Mouse (Mus musculus) liver, embryonic 16.5 days (tissue): ENCODE results near the gene Stac2. TPM values are rescaled to one million over a fixed set of nuclear protein-coding genes. Genes with fewer than 3 reads are reported as not detected.

Source experiments
- ATAC-seq: fragments of 200-750 bp; cut with Nextera tagmentation; 2 replicates; pipeline ENCODE4 v1.8.0; 2017; ENCODE audit warnings: low read depth, mild to moderate bottlenecking, moderate number of reproducible peaks, moderate library complexity
- H3K27ac ChIP-seq: fragments of 300-500 bp; sonication (generic); 2 replicates; pipeline ENCODE4 v1.5.1; 2014; ENCODE audit warnings: mild to moderate bottlenecking, low read length
- H3K27me3 ChIP-seq: fragments of 300-500 bp; sonication (generic); 2 replicates; pipeline ENCODE4 v1.6.1; 2014; ENCODE audit warnings: low read depth, low read length, mixed read lengths; ENCODE audit not compliant: control insufficient read depth, insufficient read depth
- H3K36me3 ChIP-seq: fragments of 300-500 bp; sonication (generic); 2 replicates; pipeline ENCODE4 v1.6.1; 2014; ENCODE audit warnings: mild to moderate bottlenecking; ENCODE audit not compliant: control insufficient read depth, insufficient read depth
- H3K4me1 ChIP-seq: fragments of 300-500 bp; sonication (generic); 2 replicates; pipeline ENCODE4 v1.6.1; 2014; ENCODE audit warnings: low read depth, low read length, mixed read lengths; ENCODE audit not compliant: control insufficient read depth
- H3K4me2 ChIP-seq: fragments of 300-500 bp; sonication (generic); 2 replicates; pipeline ENCODE4 v1.6.1; 2014; ENCODE audit warnings: low read depth, low read length, mixed read lengths
- H3K4me3 ChIP-seq: fragments of 300-500 bp; sonication (generic); 2 replicates; pipeline ENCODE4 v1.5.1; 2014; ENCODE audit warnings: low read depth, mild to moderate bottlenecking, low read length
- H3K9ac ChIP-seq: fragments of 300-500 bp; sonication (generic); 2 replicates; pipeline ENCODE4 v1.6.1; 2014; ENCODE audit warnings: low read depth, low read length
- H3K9me3 ChIP-seq: fragments of 300-500 bp; sonication (generic); replicated peaks from 2 replicates; pipeline ENCODE4 v1.6.1; 2016; ENCODE audit warnings: low read length; ENCODE audit not compliant: control insufficient read depth
- WGBS: fragments of 180-500 bp; shearing (Covaris S2); extraction: QIAGEN DNeasy Blood & Tissue Kit; methylation state at CpG from one replicate; pipeline ENCODE4 v1.1.7; 2014; ENCODE audit not compliant: insufficient replicate concordance; 5-methylcytosine and 5-hydroxymethylcytosine counted together
- polyA plus RNA-seq: library from polyadenylated mRNA; unstranded; fragments of >200 nt; fragmentation: Nextera tagmentation; extraction: Ambion mirVana; gene quantifications from 2 replicates; pipeline ENCODE4 v1.2.1, GENCODE M21; 2015

The Stac2 gene
- polyA plus RNA-seq, 1 experiment from 2014 or later = 0.05 TPM

GRCm38 (mm10) chr11:98021118-98021517 lies 32.1 kb downstream of the Stac2 start:
- H3K4me1 ChIP-seq = peaks cover 17% of the 10 kb centered on the region
- H3K27ac ChIP-seq = no peak overlapping the region
- H3K9me3 ChIP-seq = no peaks in the 10 kb centered on the region
- H3K36me3 ChIP-seq = no peaks in the 10 kb centered on the region
- H3K4me2 ChIP-seq = no peak overlapping the region
- no peak for ATAC-seq
- H3K27me3 ChIP-seq = peaks cover 21% of the 10 kb centered on the region
- H3K4me3 ChIP-seq = no peak overlapping the region
- WGBS = 43% methylated on average over 2 of the region's 2 CpGs
- H3K9ac ChIP-seq = no peak overlapping the region

- Histone ChIP-seq H3K4me3 (no peak overlapping the region), H3K36me3 (no peaks in the 10 kb centered on the region), H3K9me3 (no peaks in the 10 kb centered on the region), H3K4me2 (no peak overlapping the region), H3K9ac (no peak overlapping the region), H3K27ac (no peak overlapping the region), H3K4me1 (peaks cover 13% of the 10 kb centered on the region), H3K27me3 (peaks cover 21% of the 10 kb centered on the region)
- 63% methylated on average over 1 of the region's 1 CpGs for WGBS
- ATAC-seq = no peak
These were observed 32.6 kb downstream of the Stac2 start for GRCm38 (mm10) chr11:98020710-98021109.

- Histone ChIP-seq H3K36me3 (no peaks in the 10 kb centered on the region), H3K9me3 (no peaks in the 10 kb centered on the region), H3K4me3 (no peak overlapping the region), H3K27me3 (peaks cover 21% of the 10 kb centered on the region), H3K9ac (no peak overlapping the region), H3K4me2 (no peak overlapping the region), H3K4me1 (peaks cover 11% of the 10 kb centered on the region), H3K27ac (no peak overlapping the region)
- WGBS = 31% methylated on average over 8 of the region's 8 CpGs
- no peak for ATAC-seq
These were observed 33.2 kb downstream of the Stac2 start for GRCm38 (mm10) chr11:98019883-98020610.

- no peak overlapping the region for H3K4me3 ChIP-seq
- no peaks in the 10 kb centered on the region for H3K9me3 ChIP-seq
- H3K27ac ChIP-seq = no peak overlapping the region
- no peak for ATAC-seq
- H3K9ac ChIP-seq = no peak overlapping the region
- H3K4me2 ChIP-seq = no peak overlapping the region
- H3K36me3 ChIP-seq = no peaks in the 10 kb centered on the region
- peaks cover 21% of the 10 kb centered on the region for H3K27me3 ChIP-seq
- 24% methylated on average over 10 of the region's 10 CpGs for WGBS
- H3K4me1 ChIP-seq = peaks cover 11% of the 10 kb centered on the region
These were observed 34.2 kb downstream of the Stac2 start for GRCm38 (mm10) chr11:98018858-98019641.

- ATAC-seq = no peak
- no peaks in the 10 kb centered on the region for H3K36me3 ChIP-seq
- 52% methylated on average over 5 of the region's 6 CpGs for WGBS
- no peak overlapping the region for H3K9ac ChIP-seq
- H3K4me1 ChIP-seq = peaks cover 11% of the 10 kb centered on the region
- no peak overlapping the region for H3K27ac ChIP-seq
- H3K27me3 ChIP-seq = peaks cover 21% of the 10 kb centered on the region
- no peak overlapping the region for H3K4me3 ChIP-seq
- no peak overlapping the region for H3K4me2 ChIP-seq
- no peaks in the 10 kb centered on the region for H3K9me3 ChIP-seq
These were observed 35.0 kb downstream of the Stac2 start for GRCm38 (mm10) chr11:98018222-98018621.

- H3K27me3 ChIP-seq = peaks cover 10% of the 10 kb centered on the region
- 57% methylated on average over 4 of the region's 4 CpGs for WGBS
These were observed 36.4 kb downstream of the Stac2 start for GRCm38 (mm10) chr11:98016824-98017223.

GRCm38 (mm10) chr11:98016177-98016576 lies 37.1 kb downstream of the Stac2 start:
- no peak overlapping the region for H3K27ac ChIP-seq
- H3K27me3 ChIP-seq = peaks cover 4% of the 10 kb centered on the region
- no peak overlapping the region for H3K4me3 ChIP-seq
- no peaks in the 10 kb centered on the region for H3K4me1 ChIP-seq
- no peaks in the 10 kb centered on the region for H3K9me3 ChIP-seq
- 81% methylated on average over 5 of the region's 5 CpGs for WGBS
- H3K36me3 ChIP-seq = no peaks in the 10 kb centered on the region
- H3K4me2 ChIP-seq = no peak overlapping the region
- no peak for ATAC-seq
- H3K9ac ChIP-seq = no peak overlapping the region

More at GRCm38 (mm10) chr11:98016824-98017223, 36.4 kb downstream of the Stac2 start:
- no peak overlapping the region for H3K9ac ChIP-seq
- no peak for ATAC-seq
- H3K36me3 ChIP-seq = no peaks in the 10 kb centered on the region
- peaks cover 3% of the 10 kb centered on the region for H3K4me1 ChIP-seq
- H3K27ac ChIP-seq = no peak overlapping the region
- H3K4me3 ChIP-seq = no peak overlapping the region
- H3K4me2 ChIP-seq = no peak overlapping the region
- no peaks in the 10 kb centered on the region for H3K9me3 ChIP-seq

- Histone ChIP-seq H3K9ac (no peak overlapping the region), H3K9me3 (no peaks in the 10 kb centered on the region), H3K27ac (no peak overlapping the region), H3K4me1 (no peaks in the 10 kb centered on the region), H3K4me3 (no peak overlapping the region), H3K36me3 (no peaks in the 10 kb centered on the region), H3K27me3 (no peaks in the 10 kb centered on the region; the same call in 1 of the 2 replicates), H3K4me2 (no peak overlapping the region)
- 66% methylated on average over 10 of the region's 10 CpGs for WGBS
- no peak for ATAC-seq
These were observed 40.4 kb downstream of the Stac2 start for GRCm38 (mm10) chr11:98012831-98013230.

GRCm38 (mm10) chr11:98011716-98012115 lies 41.5 kb downstream of the Stac2 start:
- H3K9ac ChIP-seq = no peak overlapping the region
- WGBS = 49% methylated on average over 9 of the region's 9 CpGs

More at GRCm38 (mm10) chr11:98011716-98012115, 41.5 kb downstream of the Stac2 start:
- no peaks in the 10 kb centered on the region; the same call in 1 of the 2 replicates for H3K27me3 ChIP-seq
- no peaks in the 10 kb centered on the region for H3K9me3 ChIP-seq
- no peaks in the 10 kb centered on the region for H3K36me3 ChIP-seq
- no peak overlapping the region for H3K4me2 ChIP-seq
- no peak overlapping the region for H3K4me3 ChIP-seq
- no peaks in the 10 kb centered on the region for H3K4me1 ChIP-seq
- no peak overlapping the region for H3K27ac ChIP-seq
- ATAC-seq = no peak
